Mouse (Mus musculus): Measurements from ENCODE around the gene Pcdh10. TPM values are rescaled to one million over a fixed set of nuclear protein-coding genes. Genes with fewer than 3 reads are reported as not detected.

Pcdh10 gene
- polyA plus RNA-seq, 1 experiment from 2014 or later = 4.6 TPM

DNA sequence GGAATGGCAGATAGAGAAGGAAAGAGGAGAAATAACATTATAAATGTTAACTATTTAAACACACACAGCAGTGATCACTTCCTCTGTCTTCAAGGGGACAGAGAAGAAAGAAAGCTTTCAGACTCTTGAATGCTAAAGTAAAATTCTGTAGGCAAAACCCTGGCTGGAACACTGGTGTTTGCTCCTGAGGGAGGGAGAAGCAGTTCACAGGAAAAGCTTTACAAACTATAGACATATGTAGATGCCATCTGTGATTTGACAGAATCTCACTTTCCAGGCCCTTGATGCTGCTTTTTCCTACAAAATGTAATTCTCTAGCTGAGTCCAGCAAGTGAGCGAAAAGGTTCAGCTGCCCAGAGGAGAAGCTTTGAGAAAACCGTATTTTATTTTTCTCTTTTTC, 25.0 kb downstream of the Pcdh10 start:
- ATAC-seq (ENCODE audit: low FRiP score) (no peak), DNase-seq (ENCODE audit: low spot score) (no peak)
- Histone ChIP-seq H3K36me3 (ENCODE audit: control insufficient read depth, insufficient read depth, low read length) (no peaks in the 10 kb centered on the region), H3K4me3 (ENCODE audit: low read depth, low read length) (no peak overlapping the region), H3K4me2 (replicated peaks; ENCODE audit: low read depth, low read length) (no peak overlapping the region), H3K27me3 (ENCODE audit: control insufficient read depth, insufficient read depth, low read length) (no peaks in the 10 kb centered on the region), H3K4me1 (replicated peaks; ENCODE audit: control insufficient read depth, insufficient read depth, low read length) (no peaks in the 10 kb centered on the region), H3K9ac (ENCODE audit: low read depth, low read length) (no peak overlapping the region), H3K27ac (ENCODE audit: low read depth, low read length) (no peak overlapping the region), H3K9me3 (ENCODE audit: control insufficient read depth, low read length) (no peaks in the 10 kb centered on the region)
- 92% methylated on average over 2 of the region's 2 CpGs for WGBS

DNA sequence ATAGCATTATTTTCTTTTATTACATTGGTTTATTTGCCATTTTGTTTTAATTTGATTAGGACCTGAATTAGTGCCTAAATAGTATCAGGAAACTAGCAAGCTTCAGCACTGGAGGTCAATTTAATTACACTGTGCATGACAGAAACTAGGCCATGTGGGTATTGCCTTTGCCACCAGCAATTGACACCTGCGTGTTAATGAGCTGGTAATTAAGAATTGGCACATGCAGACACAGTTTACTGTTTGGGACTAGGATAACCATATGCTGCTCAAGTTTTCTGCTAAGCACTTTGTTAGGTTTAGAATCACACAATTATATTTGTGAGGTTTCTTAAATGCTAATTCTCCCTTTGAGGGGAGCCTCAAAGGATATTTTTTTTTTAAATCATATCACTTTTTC, 53.5 kb downstream of the Pcdh10 start:
- H3K27me3 ChIP-seq (ENCODE audit: control insufficient read depth, insufficient read depth, low read length) = no peaks in the 10 kb centered on the region
- no peaks in the 10 kb centered on the region for H3K36me3 ChIP-seq (ENCODE audit: control insufficient read depth, insufficient read depth, low read length)
- no peak overlapping the region for H3K27ac ChIP-seq (ENCODE audit: low read depth, low read length)
- H3K9me3 ChIP-seq (ENCODE audit: control insufficient read depth, low read length) = no peaks in the 10 kb centered on the region
- ATAC-seq (ENCODE audit: low FRiP score) = no peak
- H3K4me2 ChIP-seq (replicated peaks; ENCODE audit: low read depth, low read length) = no peak overlapping the region
- no peak overlapping the region for H3K4me3 ChIP-seq (ENCODE audit: low read depth, low read length)
- DNase-seq (ENCODE audit: low spot score) = no peak
- 80% methylated on average over 1 of the region's 1 CpGs for WGBS
- no peak overlapping the region for H3K9ac ChIP-seq (ENCODE audit: low read depth, low read length)
- H3K4me1 ChIP-seq (replicated peaks; ENCODE audit: control insufficient read depth, insufficient read depth, low read length) = no peaks in the 10 kb centered on the region

DNA sequence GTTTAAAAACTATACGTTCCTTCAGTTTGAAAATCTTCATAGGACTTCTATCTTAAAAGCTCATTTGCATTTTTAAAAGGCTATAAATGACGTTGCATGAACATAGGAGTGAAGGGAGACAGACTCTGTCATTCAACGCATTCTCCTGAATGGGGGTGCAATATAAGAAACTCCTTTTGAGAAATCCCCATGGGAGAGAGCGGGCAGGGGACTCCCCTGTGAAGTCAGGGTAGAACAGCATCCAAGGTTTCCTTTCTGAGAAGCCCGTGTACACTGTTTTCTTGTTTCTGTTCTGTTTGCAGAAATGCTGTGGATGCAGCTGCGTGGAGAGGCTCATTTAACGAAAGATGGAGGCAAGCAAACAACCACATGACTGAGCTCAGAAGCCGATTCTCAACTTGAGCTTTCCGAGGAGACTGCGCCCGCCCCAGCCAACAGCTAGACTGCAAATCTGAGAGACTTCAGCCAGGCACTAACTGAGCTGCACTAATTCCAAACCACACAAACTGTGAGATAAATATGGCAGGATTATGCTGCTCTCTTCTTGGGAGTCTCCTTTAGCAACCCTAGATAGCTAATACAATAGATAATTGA, 54.1 kb downstream of the Pcdh10 start:
- H3K36me3 ChIP-seq (ENCODE audit: control insufficient read depth, insufficient read depth, low read length) = no peaks in the 10 kb centered on the region
- H3K9me3 ChIP-seq (ENCODE audit: control insufficient read depth, low read length) = no peaks in the 10 kb centered on the region
- H3K27ac ChIP-seq (ENCODE audit: low read depth, low read length) = no peak overlapping the region
- no peaks in the 10 kb centered on the region for H3K27me3 ChIP-seq (ENCODE audit: control insufficient read depth, insufficient read depth, low read length)
- no peak overlapping the region for H3K9ac ChIP-seq (ENCODE audit: low read depth, low read length)
- no peaks in the 10 kb centered on the region for H3K4me1 ChIP-seq (replicated peaks; ENCODE audit: control insufficient read depth, insufficient read depth, low read length)
- H3K4me2 ChIP-seq (replicated peaks; ENCODE audit: low read depth, low read length) = no peak overlapping the region
- DNase-seq (ENCODE audit: low spot score) = no peak
- no peak for ATAC-seq (ENCODE audit: low FRiP score)
- WGBS = 65% methylated on average over 11 of the region's 11 CpGs
- no peak overlapping the region for H3K4me3 ChIP-seq (ENCODE audit: low read depth, low read length)

All from hindbrain, embryonic 11.5 days (tissue).